Mouse (Mus musculus) CH12.LX (cell line): ENCODE results near the gene Mrpl23. TPM values are rescaled to one million over a fixed set of nuclear protein-coding genes. Genes with fewer than 3 reads are reported as not detected.

Experiments used
- DNase-seq: peaks from one replicate; pipeline ENCODE4 v3.0.0-alpha.2; 2013; ENCODE audit errors: extremely low read depth
- H3K27ac ChIP-seq: 2 replicates; pipeline ENCODE4 v1.5.1; 2012; ENCODE audit warnings: low read depth, mild to moderate bottlenecking, control low read depth, moderate library complexity; ENCODE audit not compliant: insufficient read depth
- H3K27me3 ChIP-seq: replicated peaks from 2 replicates; pipeline ENCODE3; 2012; ENCODE audit warnings: inconsistent platforms
- H3K36me3 ChIP-seq, 2 experiments: replicated peaks in 1 of 2; 2 replicates each; pipeline versions ENCODE3 to v1.6.1; 2012; ENCODE audit warnings: inconsistent platforms in 1 of 2, low read length in 1 of 2, mild to moderate bottlenecking in 1 of 2, mixed read lengths in 1 of 2, moderate library complexity in 1 of 2; ENCODE audit not compliant: control insufficient read depth in 1 of 2, insufficient read depth in 1 of 2
- H3K4me1 ChIP-seq, 2 experiments: 2 replicates each; pipeline ENCODE4 v1.6.1; 2012; ENCODE audit warnings: inconsistent platforms in 1 of 2, moderate library complexity in 1 of 2; ENCODE audit not compliant: insufficient read depth in 2 of 2, control insufficient read depth in 1 of 2
- H3K4me2 ChIP-seq: 2 replicates; pipeline ENCODE4 v1.6.1; 2012; ENCODE audit warnings: low read depth, mild to moderate bottlenecking, control low read depth; ENCODE audit not compliant: poor library complexity, insufficient read depth, severe bottlenecking
- H3K4me3 ChIP-seq, 3 experiments: fragments of 150-350 bp in 1 of 3; sonication (generic) in 1 of 3; replicated peaks in 1 of 3; 2 replicates each; pipeline versions ENCODE3 to v1.5.1; 2011 to 2012; ENCODE audit warnings: low read depth in 2 of 3, low read length in 2 of 3, mild to moderate bottlenecking in 2 of 3, moderate library complexity in 2 of 3, control low read depth in 1 of 3, improper control_type of control experiment in 1 of 3, inconsistent platforms in 1 of 3, mixed read lengths in 1 of 3; ENCODE audit not compliant: poor library complexity in 1 of 3
- H3K79me2 ChIP-seq: replicated peaks from 2 replicates; pipeline ENCODE4 v1.6.1; 2012; ENCODE audit warnings: mild to moderate bottlenecking, moderate library complexity; ENCODE audit not compliant: control insufficient read depth, poor library complexity, insufficient read depth, severe bottlenecking; ENCODE audit errors: extremely low read depth
- H3K9ac ChIP-seq: 2 replicates; pipeline ENCODE4 v1.6.1; 2012; ENCODE audit warnings: low read depth, mild to moderate bottlenecking, control low read depth, moderate library complexity; ENCODE audit not compliant: insufficient read depth
- H3K9me3 ChIP-seq: replicated peaks from 2 replicates; pipeline ENCODE3; 2012; ENCODE audit warnings: low read length, inconsistent platforms, mixed read lengths
- CHD1 ChIP-seq: IDR thresholded peaks from 2 replicates; pipeline ENCODE4 v1.6.1; 2012; ENCODE audit warnings: low read depth, low read length, improper control_type of control experiment, inconsistent platforms
- CHD2 ChIP-seq: IDR thresholded peaks from 2 replicates; pipeline ENCODE4 v1.6.1; 2011; ENCODE audit warnings: low read length, improper control_type of control experiment
- E2F4 ChIP-seq: IDR thresholded peaks from 2 replicates; pipeline ENCODE4 v1.6.1; 2011; ENCODE audit warnings: low read depth, low read length, improper control_type of control experiment; ENCODE audit not compliant: insufficient replicate concordance
- EP300 ChIP-seq: IDR thresholded peaks from 2 replicates; pipeline ENCODE4 v1.6.1; 2011; ENCODE audit warnings: low read length, improper control_type of control experiment
- HCFC1 ChIP-seq: IDR thresholded peaks from 2 replicates; pipeline ENCODE4 v1.6.1; 2012; ENCODE audit warnings: low read depth, mild to moderate bottlenecking, inconsistent platforms, low read length, improper control_type of control experiment
- JUND ChIP-seq: conservative IDR thresholded peaks from 2 replicates; pipeline ENCODE4 v1.6.1; 2011; ENCODE audit warnings: low read depth, low read length, improper control_type of control experiment
- MAX ChIP-seq: IDR thresholded peaks from 2 replicates; pipeline ENCODE4 v1.6.1; 2011; ENCODE audit warnings: low read length, improper control_type of control experiment
- MAZ ChIP-seq: IDR thresholded peaks from 2 replicates; pipeline ENCODE4 v1.6.1; 2012; ENCODE audit warnings: low read depth, mild to moderate bottlenecking, inconsistent platforms, low read length, improper control_type of control experiment, moderate library complexity
- MXI1 ChIP-seq: IDR thresholded peaks from 2 replicates; pipeline ENCODE4 v1.6.1; 2011; ENCODE audit warnings: mild to moderate bottlenecking, low read depth, low read length, improper control_type of control experiment
- MYC ChIP-seq: IDR thresholded peaks from 2 replicates; pipeline ENCODE4 v1.6.1; 2011; ENCODE audit warnings: low read depth, mild to moderate bottlenecking, improper control_type of control experiment, low read length
- NELFE ChIP-seq: IDR thresholded peaks from 2 replicates; pipeline ENCODE4 v1.6.1; 2011; ENCODE audit warnings: low read depth, low read length, improper control_type of control experiment
- NRF1 ChIP-seq: IDR thresholded peaks from 2 replicates; pipeline ENCODE4 v1.6.1; 2014; ENCODE audit warnings: low read depth, mild to moderate bottlenecking, inconsistent platforms, low read length, improper control_type of control experiment, moderate library complexity
- PAX5 ChIP-seq: IDR thresholded peaks from 2 replicates; pipeline ENCODE4 v1.6.1; 2012; ENCODE audit warnings: low read length, inconsistent platforms, mixed read lengths
- POLR2AphosphoS2 ChIP-seq: IDR thresholded peaks from 2 replicates; pipeline ENCODE4 v1.6.1; 2011; ENCODE audit warnings: low read depth, low read length, improper control_type of control experiment
- RCOR1 ChIP-seq: conservative IDR thresholded peaks from 2 replicates; pipeline ENCODE4 v1.6.1; 2012; ENCODE audit warnings: low read depth, mild to moderate bottlenecking, inconsistent platforms, low read length, improper control_type of control experiment
- SIN3A ChIP-seq: IDR thresholded peaks from 2 replicates; pipeline ENCODE4 v1.6.1; 2012; ENCODE audit warnings: low read length, improper control_type of control experiment, inconsistent platforms
- SMC3 ChIP-seq: IDR thresholded peaks from 2 replicates; pipeline ENCODE4 v1.6.1; 2011; ENCODE audit warnings: low read depth, low read length, improper control_type of control experiment
- TBP ChIP-seq: conservative IDR thresholded peaks from 2 replicates; pipeline ENCODE4 v1.6.1; 2011; ENCODE audit warnings: low read depth, low read length, improper control_type of control experiment
- TCF12 ChIP-seq: IDR thresholded peaks from 2 replicates; pipeline ENCODE4 v1.6.1; 2014; ENCODE audit warnings: low read depth, mild to moderate bottlenecking, inconsistent platforms, low read length, improper control_type of control experiment
- UBTF ChIP-seq: IDR thresholded peaks from 2 replicates; pipeline ENCODE4 v1.6.1; 2012; ENCODE audit warnings: low read depth, mild to moderate bottlenecking, inconsistent platforms, low read length, improper control_type of control experiment, moderate library complexity
- USF1 ChIP-seq: IDR thresholded peaks from 2 replicates; pipeline ENCODE4 v1.6.1; 2014; ENCODE audit warnings: low read depth, mild to moderate bottlenecking, inconsistent platforms, low read length, improper control_type of control experiment
- ZC3H11A ChIP-seq: IDR thresholded peaks from 2 replicates; pipeline ENCODE4 v1.6.1; 2012; ENCODE audit warnings: low read depth, mild to moderate bottlenecking, inconsistent platforms, low read length, improper control_type of control experiment
- ZKSCAN1 ChIP-seq: IDR thresholded peaks from 2 replicates; pipeline ENCODE4 v1.6.1; 2012; ENCODE audit warnings: low read depth, inconsistent platforms, low read length, improper control_type of control experiment, borderline replicate concordance
- dilution Hi-C: fragments of 300-500 bp; cut with MboI; formaldehyde crosslinking; loops from 2 replicates; pipeline ENCODE4 v1.14.3; 2020; ENCODE audit warnings: low sequenced_read_pairs; ENCODE audit not compliant: extremely low pct_unique_long_range_greater_than_20kb, extremely low pct_ligation_motif_present
- in situ Hi-C: fragments of 300-500 bp; cut with MboI; formaldehyde crosslinking; loops from 3 replicates; pipeline ENCODE4 v1.14.3; 2019; ENCODE audit warnings: low sequenced_read_pairs, low pct_ligation_motif_present, low pct_unique_long_range_greater_than_20kb, mixed read lengths
- polyA plus RNA-seq: library from polyadenylated mRNA; unstranded; fragments of >175 nt; gene quantifications from 2 replicates; pipeline ENCODE4 v1.2.1, GENCODE M21; 2012; ENCODE audit warnings: low read depth; ENCODE audit not compliant: insufficient read length
- total RNA-seq, 2 experiments: library from RNA; depleted of rRNA; stranded (reverse); fragments of 300-350 nt in 1 of 2; fragments of >200 nt in 1 of 2; gene quantifications; 2 replicates each; pipeline ENCODE4 v1.2.3; 2012 to 2014

Mrpl23 gene
- total and polyA plus RNA-seq, 3 experiments, result 8.3 to 71.2 (median 70.8) TPM

- H3K27ac ChIP-seq, result no peak overlapping the region
- H3K9ac ChIP-seq, result no peak overlapping the region
- dilution Hi-C loops, result no loop called here
- no peak for DNase-seq
- in situ Hi-C loops, result no loop called here
- peaks cover 18 to 56% of the 10 kb centered on the region in 2 experiments for H3K4me1 ChIP-seq
- TF ChIP-seq POLR2AphosphoS2 (no peak), E2F4 (no peak), PAX5 (no peak), UBTF (no peak), JUND (no peak), SMC3 (no peak), CHD1 (no peak), MYC (no peak), ZKSCAN1 (no peak), NELFE (no peak)
- no peak overlapping the region for H3K4me2 ChIP-seq
- H3K79me2 ChIP-seq, result no peaks in the 10 kb centered on the region
- H3K4me3 ChIP-seq, result no peak overlapping the region
- H3K27me3 ChIP-seq, result no peaks in the 10 kb centered on the region
- H3K9me3 ChIP-seq, result no peaks in the 10 kb centered on the region
- peaks cover 0 to 24% of the 10 kb centered on the region in 2 experiments for H3K36me3 ChIP-seq
Measured at GRCm38 (mm10) chr7:142510021-142510777, 22.3 kb upstream of the Mrpl23 start.

GRCm38 (mm10) chr7:142514048-142514447 lies 18.4 kb upstream of the Mrpl23 start:
- Histone ChIP-seq H3K4me1 (peaks cover 0 to 21% of the 10 kb centered on the region in 2 experiments; a peak in 2 of 4 replicates), H3K4me2 (no peak overlapping the region), H3K27ac (no peak overlapping the region), H3K79me2 (no peaks in the 10 kb centered on the region), H3K9me3 (no peaks in the 10 kb centered on the region), H3K36me3 (peaks cover 0 to 22% of the 10 kb centered on the region in 2 experiments), H3K4me3 (no peak overlapping the region), H3K9ac (no peak overlapping the region), H3K27me3 (no peaks in the 10 kb centered on the region)
- TF ChIP-seq CHD1, result no peak
- TF ChIP-seq MAX, result no peak
- TF ChIP-seq SMC3, result no peak
- no peak for TF ChIP-seq SIN3A
- no peak for TF ChIP-seq TCF12
- no peak for TF ChIP-seq CHD2
- TF ChIP-seq TBP, result no peak
- no peak for TF ChIP-seq MXI1
- TF ChIP-seq EP300, result no peak
- TF ChIP-seq MAZ, result no peak
- no peak for TF ChIP-seq PAX5
- TF ChIP-seq USF1, result no peak
- no peak for TF ChIP-seq NRF1
- no peak for TF ChIP-seq ZC3H11A
- no peak for TF ChIP-seq HCFC1
- TF ChIP-seq RCOR1, result no peak
- dilution Hi-C loops, result no loop called here
- in situ Hi-C loops, result no loop called here
- DNase-seq, result no peak
